Comparison of ENCODE assay signal across 11 mouse cellular contexts in genomic region chr4:80203916-80204315, GRCm38 (mm10).
DNase-seq lines count a peak whose midpoint lies in the region; ATAC-seq lines count a peak whose summit lies in the region.
"Had no signal": no experiment of that assay in that cellular context is flagged by ENCODE, and none has a peak within 500 bp of the region (broad histone marks: within the 10 kb centered on the region; RNA-seq: fewer than 3 reads in every experiment).

No protein-coding gene starts in this region.

- H3K27ac ChIP-seq in forebrain, embryonic 14.5 days (ENCODE audit: low read depth, low read length): 0 out of 2 replicates have a peak overlapping the region, but pooled peaks have one; percentile 54
- no peak overlapping the region for H3K27ac ChIP-seq in forebrain, embryonic 10.5 days
- H3K27ac ChIP-seq in forebrain, embryonic 16.5 days (ENCODE audit: low read length): peak overlapping the region; percentile 82
- H3K27ac ChIP-seq in liver, embryonic 12.5 days: no peak overlapping the region
- H3K27ac ChIP-seq: kidney, embryonic 15.5 days had no signal

- WGBS in forebrain, embryonic 14.5 days: 66% methylated on average over 6 of the region's 6 CpGs
- WGBS in forebrain, embryonic 10.5 days: 87% methylated on average over 6 of the region's 6 CpGs
- 52% methylated on average over 6 of the region's 6 CpGs for WGBS in forebrain, embryonic 16.5 days
- WGBS in liver, embryonic 12.5 days (ENCODE audit: insufficient replicate concordance): 77% methylated on average over 6 of the region's 6 CpGs

- H3K4me2 ChIP-seq in forebrain, embryonic 14.5 days (ENCODE audit: low read length): no peak overlapping the region
- H3K4me2 ChIP-seq in forebrain, embryonic 16.5 days (ENCODE audit: low read length): no peak overlapping the region
- H3K4me2 ChIP-seq in liver, embryonic 12.5 days: no peak overlapping the region
- H3K4me2 ChIP-seq: kidney, embryonic 15.5 days had no signal

- peak; percentile 79 for DNase-seq in forebrain, embryonic 14.5 days (ENCODE audit: low spot score)
- DNase-seq in forebrain, embryonic 10.5 days (ENCODE audit: extremely low spot score, low spot score): no peak
- DNase-seq in layer of hippocampus, adult 9-11 months: peak; percentile 23
- DNase-seq in right cerebral cortex, adult 18-20 months: peak; percentile 38
- no peak for DNase-seq in adrenal gland, adult 18-20 months (ENCODE audit: low spot score in 2 of 2)
- no peak for DNase-seq in retina, embryonic 14.5 days (ENCODE audit: low spot score)
- DNase-seq: lung, postnatal 14 days had no signal

- H3K9me3 ChIP-seq in forebrain, embryonic 14.5 days (replicated peaks; ENCODE audit: control insufficient read depth, low read length): no peaks in the 10 kb centered on the region
- H3K9me3 ChIP-seq in forebrain, embryonic 10.5 days: no peaks in the 10 kb centered on the region
- no peaks in the 10 kb centered on the region for H3K9me3 ChIP-seq in forebrain, embryonic 16.5 days (ENCODE audit: control insufficient read depth, low read length)
- no peaks in the 10 kb centered on the region for H3K9me3 ChIP-seq in liver, embryonic 12.5 days (replicated peaks)
- H3K9me3 ChIP-seq: kidney, embryonic 15.5 days had no signal

- ATAC-seq in forebrain, embryonic 14.5 days: peak; percentile 87
- ATAC-seq in forebrain, embryonic 16.5 days: peak; percentile 93
- no peak for ATAC-seq in liver, embryonic 12.5 days
- ATAC-seq: CD4-positive, CD25-positive, alpha-beta regulatory T cell, adult 4 months had no signal

- H3K4me3 ChIP-seq in forebrain, embryonic 14.5 days (ENCODE audit: low read depth, low read length): no peak overlapping the region
- no peak overlapping the region for H3K4me3 ChIP-seq in forebrain, embryonic 10.5 days
- H3K4me3 ChIP-seq in forebrain, embryonic 16.5 days (replicated peaks; ENCODE audit: low read length): no peak overlapping the region
- H3K4me3 ChIP-seq in liver, embryonic 12.5 days: no peak overlapping the region
- H3K4me3 ChIP-seq: kidney, embryonic 15.5 days had no signal

- H3K4me1 ChIP-seq in forebrain, embryonic 14.5 days (ENCODE audit: control insufficient read depth, insufficient read depth, low read length): no peaks in the 10 kb centered on the region
- H3K4me1 ChIP-seq in forebrain, embryonic 10.5 days: no peaks in the 10 kb centered on the region
- 0 out of 2 replicates have a peak, but pooled peaks cover 4% of the 10 kb centered on the region for H3K4me1 ChIP-seq in forebrain, embryonic 16.5 days (replicated peaks; ENCODE audit: control insufficient read depth, insufficient read depth, low read length)
- no peaks in the 10 kb centered on the region for H3K4me1 ChIP-seq in liver, embryonic 12.5 days
- H3K4me1 ChIP-seq: kidney, embryonic 15.5 days had no signal

- H3K9ac ChIP-seq in forebrain, embryonic 14.5 days (ENCODE audit: low read length): no peak overlapping the region
- H3K9ac ChIP-seq in forebrain, embryonic 16.5 days (replicated peaks; ENCODE audit: low read depth, low read length): no peak overlapping the region
- no peak overlapping the region for H3K9ac ChIP-seq in liver, embryonic 12.5 days
- H3K9ac ChIP-seq: kidney, embryonic 15.5 days had no signal

- H3K27me3 ChIP-seq in forebrain, embryonic 14.5 days (replicated peaks; ENCODE audit: control insufficient read depth, insufficient read depth, low read length): no peaks in the 10 kb centered on the region
- no peaks in the 10 kb centered on the region for H3K27me3 ChIP-seq in forebrain, embryonic 10.5 days (ENCODE audit: poor library complexity, severe bottlenecking)
- H3K27me3 ChIP-seq in forebrain, embryonic 16.5 days (replicated peaks; ENCODE audit: control insufficient read depth, insufficient read depth, low read length): no peaks in the 10 kb centered on the region
- no peaks in the 10 kb centered on the region for H3K27me3 ChIP-seq in liver, embryonic 12.5 days (replicated peaks)
- H3K27me3 ChIP-seq: kidney, embryonic 15.5 days had no signal

- H3K36me3 ChIP-seq in forebrain, embryonic 14.5 days (ENCODE audit: control insufficient read depth, insufficient read depth, low read length): no peaks in the 10 kb centered on the region
- no peaks in the 10 kb centered on the region for H3K36me3 ChIP-seq in forebrain, embryonic 10.5 days (replicated peaks)
- no peaks in the 10 kb centered on the region for H3K36me3 ChIP-seq in forebrain, embryonic 16.5 days (ENCODE audit: control insufficient read depth, insufficient read depth)
- H3K36me3 ChIP-seq in liver, embryonic 12.5 days: no peaks in the 10 kb centered on the region
- H3K36me3 ChIP-seq: kidney, embryonic 15.5 days had no signal

Comparison
In these comparisons a context has a peak if more than half of its experiments do, and no peak if none do; other contexts are left out.
1. DNase-seq: peak in forebrain, embryonic 14.5 days (single experiment), layer of hippocampus, adult 9-11 months (single experiment) and right cerebral cortex, adult 18-20 months (single experiment); none in forebrain, embryonic 10.5 days (single experiment), adrenal gland, adult 18-20 months (0 of 2) and retina, embryonic 14.5 days (single experiment).
2. H3K27ac ChIP-seq: peak in forebrain, embryonic 14.5 days (single experiment) and forebrain, embryonic 16.5 days (single experiment); none in forebrain, embryonic 10.5 days (single experiment) and liver, embryonic 12.5 days (single experiment).